Mouse (Mus musculus): ENCODE data around the gene Creb5. TPM values are rescaled to one million over a fixed set of nuclear protein-coding genes. Genes with fewer than 3 reads are reported as not detected.

Gene Creb5
- polyA plus RNA-seq, 1 experiment from 2014 or later: 39.0 TPM

- Histone ChIP-seq H3K27me3 (ENCODE audit: control insufficient read depth, insufficient read depth, low read length) (no peaks in the 10 kb centered on the region), H3K4me2 (ENCODE audit: low read depth, low read length, severe bottlenecking) (no peak overlapping the region), H3K36me3 (ENCODE audit: control insufficient read depth, insufficient read depth, low read length) (no peaks in the 10 kb centered on the region), H3K9me3 (ENCODE audit: control insufficient read depth, low read length) (no peaks in the 10 kb centered on the region), H3K9ac (ENCODE audit: low read length) (no peak overlapping the region), H3K4me3 (ENCODE audit: low read depth, low read length) (no peak overlapping the region), H3K4me1 (replicated peaks; ENCODE audit: control insufficient read depth, insufficient read depth, low read length) (peaks cover 10% of the 10 kb centered on the region; the same call in 1 of the 2 replicates), H3K27ac (ENCODE audit: low read depth, low read length) (no peak overlapping the region)
- no peak for ATAC-seq (replicated peaks; ENCODE audit: low FRiP score)
- 71% methylated on average over 3 of the region's 3 CpGs for WGBS
- DNase-seq (ENCODE audit: low spot score): no peak
Measured at GRCm38 (mm10) chr6:53569436-53569835, 282.4 kb downstream of the Creb5 start.

GRCm38 (mm10) chr6:53570906-53571305 lies 283.8 kb downstream of the Creb5 start:
- no peak for ATAC-seq (replicated peaks; ENCODE audit: low FRiP score)
- Histone ChIP-seq H3K4me1 (replicated peaks; ENCODE audit: control insufficient read depth, insufficient read depth, low read length) (peaks cover 13% of the 10 kb centered on the region; the same call in 1 of the 2 replicates), H3K4me3 (ENCODE audit: low read depth, low read length) (no peak overlapping the region), H3K9ac (ENCODE audit: low read length) (no peak overlapping the region), H3K9me3 (ENCODE audit: control insufficient read depth, low read length) (no peaks in the 10 kb centered on the region), H3K27ac (ENCODE audit: low read depth, low read length) (no peak overlapping the region), H3K4me2 (ENCODE audit: low read depth, low read length, severe bottlenecking) (no peak overlapping the region), H3K27me3 (ENCODE audit: control insufficient read depth, insufficient read depth, low read length) (no peaks in the 10 kb centered on the region), H3K36me3 (ENCODE audit: control insufficient read depth, insufficient read depth, low read length) (no peaks in the 10 kb centered on the region)
- WGBS: 81% methylated on average over 4 of the region's 4 CpGs
- no peak for DNase-seq (ENCODE audit: low spot score)

DNA sequence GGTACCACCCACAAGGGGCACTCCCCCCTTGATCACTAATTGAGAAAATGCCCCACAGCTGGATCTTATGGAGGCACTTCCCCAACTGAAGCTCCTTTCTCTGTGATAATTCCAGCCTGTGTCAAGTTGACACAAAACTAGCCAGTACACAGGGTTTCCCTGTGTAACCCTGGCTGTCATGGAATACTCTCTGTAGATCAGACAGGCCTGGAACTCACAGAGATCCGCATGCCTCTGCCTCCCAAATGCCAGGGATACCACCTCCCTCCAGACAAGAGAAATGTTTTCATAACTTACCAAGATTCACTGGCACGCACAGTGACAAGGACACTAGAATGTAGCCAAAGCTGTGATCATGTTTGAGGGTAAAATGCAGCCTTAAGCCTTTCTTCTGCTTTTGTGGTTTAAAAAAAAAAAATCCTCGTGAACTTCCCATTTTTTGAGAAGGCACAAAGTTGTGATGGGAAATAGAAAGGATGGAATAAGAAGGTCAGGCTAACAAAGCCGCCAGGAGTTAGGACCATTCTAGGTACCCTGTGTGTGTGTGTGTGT lies 284.6 kb downstream of the Creb5 start:
- ATAC-seq (replicated peaks; ENCODE audit: low FRiP score) (no peak), DNase-seq (ENCODE audit: low spot score) (no peak)
- WGBS: 82% methylated on average over 4 of the region's 4 CpGs
- no peak overlapping the region for H3K4me3 ChIP-seq (ENCODE audit: low read depth, low read length)
- H3K4me1 ChIP-seq (replicated peaks; ENCODE audit: control insufficient read depth, insufficient read depth, low read length): peaks cover 13% of the 10 kb centered on the region; the same call in 1 of the 2 replicates
- no peaks in the 10 kb centered on the region for H3K36me3 ChIP-seq (ENCODE audit: control insufficient read depth, insufficient read depth, low read length)
- H3K9me3 ChIP-seq (ENCODE audit: control insufficient read depth, low read length): no peaks in the 10 kb centered on the region
- H3K9ac ChIP-seq (ENCODE audit: low read length): no peak overlapping the region
- H3K4me2 ChIP-seq (ENCODE audit: low read depth, low read length, severe bottlenecking): no peak overlapping the region
- no peaks in the 10 kb centered on the region for H3K27me3 ChIP-seq (ENCODE audit: control insufficient read depth, insufficient read depth, low read length)
- H3K27ac ChIP-seq (ENCODE audit: low read depth, low read length): no peak overlapping the region; the same call in 1 of the 2 replicates

DNA sequence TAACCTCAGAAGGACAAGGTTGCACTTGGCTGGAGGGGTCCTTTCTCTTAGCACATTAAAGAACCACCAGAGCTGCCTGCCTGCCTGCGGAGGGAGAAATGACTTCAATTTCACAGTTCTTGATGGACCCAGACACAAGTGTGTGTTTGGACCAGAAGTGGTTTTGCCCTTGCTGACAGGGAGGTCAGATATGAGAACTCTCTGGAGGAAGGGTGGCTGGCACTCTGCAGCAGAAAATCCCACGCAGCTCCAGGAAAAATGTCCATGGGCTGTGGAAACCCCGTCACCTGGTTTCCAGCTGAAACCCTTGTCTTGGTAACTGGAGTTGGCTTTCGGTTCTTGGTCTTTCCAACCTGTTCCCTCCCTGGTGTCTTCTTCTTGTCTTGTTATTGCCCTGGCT lies 285.4 kb downstream of the Creb5 start:
- H3K27me3 ChIP-seq (ENCODE audit: control insufficient read depth, insufficient read depth, low read length): no peaks in the 10 kb centered on the region
- H3K36me3 ChIP-seq (ENCODE audit: control insufficient read depth, insufficient read depth, low read length): no peaks in the 10 kb centered on the region
- 61% methylated on average over 4 of the region's 4 CpGs for WGBS
- H3K4me2 ChIP-seq (ENCODE audit: low read depth, low read length, severe bottlenecking): no peak overlapping the region; the same call in 1 of the 2 replicates
- peak overlapping the region; percentile 92 for H3K27ac ChIP-seq (ENCODE audit: low read depth, low read length)
- no peak for DNase-seq (ENCODE audit: low spot score)
- peaks cover 13% of the 10 kb centered on the region; the same call in 1 of the 2 replicates for H3K4me1 ChIP-seq (replicated peaks; ENCODE audit: control insufficient read depth, insufficient read depth, low read length)
- peak; percentile 15 for ATAC-seq (replicated peaks; ENCODE audit: low FRiP score)
- peak overlapping the region; percentile 61 for H3K9ac ChIP-seq (ENCODE audit: low read length)
- H3K4me3 ChIP-seq (ENCODE audit: low read depth, low read length): no peak overlapping the region
- no peaks in the 10 kb centered on the region for H3K9me3 ChIP-seq (ENCODE audit: control insufficient read depth, low read length)

- H3K27ac ChIP-seq (ENCODE audit: low read depth, low read length): peak overlapping the region; percentile 92
- H3K27me3 ChIP-seq (ENCODE audit: control insufficient read depth, insufficient read depth, low read length): no peaks in the 10 kb centered on the region
- DNase-seq (ENCODE audit: low spot score) (peak; percentile 82), ATAC-seq (replicated peaks; ENCODE audit: low FRiP score) (peak; percentile 95)
- peaks cover 13% of the 10 kb centered on the region; the same call in 1 of the 2 replicates for H3K4me1 ChIP-seq (replicated peaks; ENCODE audit: control insufficient read depth, insufficient read depth, low read length)
- H3K9ac ChIP-seq (ENCODE audit: low read length): peak overlapping the region; percentile 61
- H3K36me3 ChIP-seq (ENCODE audit: control insufficient read depth, insufficient read depth, low read length): no peaks in the 10 kb centered on the region
- H3K4me3 ChIP-seq (ENCODE audit: low read depth, low read length): peak overlapping the region; percentile 20
- H3K4me2 ChIP-seq (ENCODE audit: low read depth, low read length, severe bottlenecking): peak overlapping the region; percentile 50
- WGBS: 3% methylated on average over 15 of the region's 16 CpGs
- no peaks in the 10 kb centered on the region for H3K9me3 ChIP-seq (ENCODE audit: control insufficient read depth, low read length)
Measured at GRCm38 (mm10) chr6:53572979-53573710, 286.1 kb downstream of the Creb5 start.

GRCm38 (mm10) chr6:53573711-53574065 lies 286.6 kb downstream of the Creb5 start:
- Histone ChIP-seq H3K9ac (ENCODE audit: low read length) (peak overlapping the region; percentile 61), H3K36me3 (ENCODE audit: control insufficient read depth, insufficient read depth, low read length) (no peaks in the 10 kb centered on the region), H3K27ac (ENCODE audit: low read depth, low read length) (peak overlapping the region; percentile 92), H3K9me3 (ENCODE audit: control insufficient read depth, low read length) (no peaks in the 10 kb centered on the region), H3K4me3 (ENCODE audit: low read depth, low read length) (peak overlapping the region; percentile 20), H3K4me2 (ENCODE audit: low read depth, low read length, severe bottlenecking) (peak overlapping the region; percentile 50), H3K4me1 (replicated peaks; ENCODE audit: control insufficient read depth, insufficient read depth, low read length) (peaks cover 13% of the 10 kb centered on the region; the same call in 1 of the 2 replicates), H3K27me3 (ENCODE audit: control insufficient read depth, insufficient read depth, low read length) (no peaks in the 10 kb centered on the region)
- ATAC-seq (replicated peaks; ENCODE audit: low FRiP score) (peak; percentile 6; the same call in 1 of the 2 replicates), DNase-seq (ENCODE audit: low spot score) (peak; percentile 69)
- WGBS: under 1% methylated on average over 5 of the region's 6 CpGs

- Histone ChIP-seq H3K27ac (ENCODE audit: low read depth, low read length) (peak overlapping the region; percentile 92), H3K36me3 (ENCODE audit: control insufficient read depth, insufficient read depth, low read length) (no peaks in the 10 kb centered on the region), H3K9me3 (ENCODE audit: control insufficient read depth, low read length) (no peaks in the 10 kb centered on the region), H3K4me2 (ENCODE audit: low read depth, low read length, severe bottlenecking) (peak overlapping the region; percentile 50; the same call in 1 of the 2 replicates), H3K4me1 (replicated peaks; ENCODE audit: control insufficient read depth, insufficient read depth, low read length) (peaks cover 13% of the 10 kb centered on the region; the same call in 1 of the 2 replicates), H3K27me3 (ENCODE audit: control insufficient read depth, insufficient read depth, low read length) (no peaks in the 10 kb centered on the region), H3K4me3 (ENCODE audit: low read depth, low read length) (peak overlapping the region; percentile 20), H3K9ac (ENCODE audit: low read length) (peak overlapping the region; percentile 61)
- DNase-seq (ENCODE audit: low spot score): no peak
- no peak for ATAC-seq (replicated peaks; ENCODE audit: low FRiP score)
- 36% methylated on average over 12 of the region's 12 CpGs for WGBS
Measured at GRCm38 (mm10) chr6:53574097-53574496, 287.0 kb downstream of the Creb5 start.

- no peak overlapping the region for H3K4me3 ChIP-seq (ENCODE audit: low read depth, low read length)
- no peak overlapping the region for H3K9ac ChIP-seq (ENCODE audit: low read length)
- H3K27me3 ChIP-seq (ENCODE audit: control insufficient read depth, insufficient read depth, low read length): no peaks in the 10 kb centered on the region
- no peak overlapping the region for H3K4me2 ChIP-seq (ENCODE audit: low read depth, low read length, severe bottlenecking)
- DNase-seq (ENCODE audit: low spot score): no peak
- H3K27ac ChIP-seq (ENCODE audit: low read depth, low read length): no peak overlapping the region
- 80% methylated on average over 4 of the region's 4 CpGs for WGBS
- no peaks in the 10 kb centered on the region for H3K9me3 ChIP-seq (ENCODE audit: control insufficient read depth, low read length)
- H3K4me1 ChIP-seq (replicated peaks; ENCODE audit: control insufficient read depth, insufficient read depth, low read length): peaks cover 13% of the 10 kb centered on the region; the same call in 1 of the 2 replicates
- H3K36me3 ChIP-seq (ENCODE audit: control insufficient read depth, insufficient read depth, low read length): no peaks in the 10 kb centered on the region
- ATAC-seq (replicated peaks; ENCODE audit: low FRiP score): no peak
Measured at GRCm38 (mm10) chr6:53575191-53575590, 288.1 kb downstream of the Creb5 start.

Data from forebrain, embryonic 11.5 days (tissue).